Mouse (Mus musculus): ENCODE measurements at regions not wholly inside any gene's neighbourhood (a gene's known extent, or its start where the extent isn't known, plus 50 kb on each side); places are given as distances from the start of the nearest gene placed in this dataset.

GRCm38 (mm10) chr14:46646673-46647318 is 113.5 kb upstream of the Cdkn3 start:
- ATAC-seq (replicated peaks; ENCODE audit: low FRiP score, low TSS enrichment, poor library complexity, severe bottlenecking): no peak

- no peak for ATAC-seq (replicated peaks; ENCODE audit: low FRiP score, low TSS enrichment, poor library complexity, severe bottlenecking)
Observed at GRCm38 (mm10) chr14:46639116-46639826, 121.1 kb upstream of the Cdkn3 start.

- no peak for ATAC-seq (replicated peaks; ENCODE audit: low FRiP score, low TSS enrichment, poor library complexity, severe bottlenecking)
Observed at GRCm38 (mm10) chr14:46638516-46638915, 121.8 kb upstream of the Cdkn3 start.

GRCm38 (mm10) chr14:46637240-46637639 is 123.1 kb upstream of the Cdkn3 start:
- ATAC-seq (replicated peaks; ENCODE audit: low FRiP score, low TSS enrichment, poor library complexity, severe bottlenecking): no peak

- no peak for ATAC-seq (replicated peaks; ENCODE audit: low FRiP score, low TSS enrichment, poor library complexity, severe bottlenecking)
Observed at GRCm38 (mm10) chr14:46636364-46636763, 124.0 kb upstream of the Cdkn3 start.

- ATAC-seq (replicated peaks; ENCODE audit: low FRiP score, low TSS enrichment, poor library complexity, severe bottlenecking): no peak
Observed at GRCm38 (mm10) chr14:46635322-46635721, 125.0 kb upstream of the Cdkn3 start.

- ATAC-seq (replicated peaks; ENCODE audit: low FRiP score, low TSS enrichment, poor library complexity, severe bottlenecking): no peak
Observed at GRCm38 (mm10) chr14:46634656-46635244, 125.6 kb upstream of the Cdkn3 start.

GRCm38 (mm10) chr14:46634251-46634650 is 126.1 kb upstream of the Cdkn3 start:
- ATAC-seq (replicated peaks; ENCODE audit: low FRiP score, low TSS enrichment, poor library complexity, severe bottlenecking): no peak

- no peak for ATAC-seq (replicated peaks; ENCODE audit: low FRiP score, low TSS enrichment, poor library complexity, severe bottlenecking)
Observed at GRCm38 (mm10) chr14:46627690-46628089, 132.7 kb upstream of the Cdkn3 start.

GRCm38 (mm10) chr14:46625760-46626159 is 134.6 kb upstream of the Cdkn3 start:
- no peak for ATAC-seq (replicated peaks; ENCODE audit: low FRiP score, low TSS enrichment, poor library complexity, severe bottlenecking)

- no peak for ATAC-seq (replicated peaks; ENCODE audit: low FRiP score, low TSS enrichment, poor library complexity, severe bottlenecking)
Observed at GRCm38 (mm10) chr14:46623645-46624044, 136.7 kb upstream of the Cdkn3 start.

- no peak for ATAC-seq (replicated peaks; ENCODE audit: low FRiP score, low TSS enrichment, poor library complexity, severe bottlenecking)
Observed at GRCm38 (mm10) chr14:46616030-46616429, 144.3 kb upstream of the Cdkn3 start.

- no peak for ATAC-seq (replicated peaks; ENCODE audit: low FRiP score, low TSS enrichment, poor library complexity, severe bottlenecking)
Observed at GRCm38 (mm10) chr14:46614936-46615335, 145.4 kb upstream of the Cdkn3 start.

GRCm38 (mm10) chr14:46613748-46614147 is 146.6 kb upstream of the Cdkn3 start:
- ATAC-seq (replicated peaks; ENCODE audit: low FRiP score, low TSS enrichment, poor library complexity, severe bottlenecking): no peak

- ATAC-seq (replicated peaks; ENCODE audit: low FRiP score, low TSS enrichment, poor library complexity, severe bottlenecking): no peak
Observed at GRCm38 (mm10) chr14:46613211-46613610, 147.1 kb upstream of the Cdkn3 start.

GRCm38 (mm10) chr14:46612584-46612983 is 147.8 kb upstream of the Cdkn3 start:
- ATAC-seq (replicated peaks; ENCODE audit: low FRiP score, low TSS enrichment, poor library complexity, severe bottlenecking): no peak

- ATAC-seq (replicated peaks; ENCODE audit: low FRiP score, low TSS enrichment, poor library complexity, severe bottlenecking): no peak
Observed at GRCm38 (mm10) chr14:46610926-46611325, 149.4 kb upstream of the Cdkn3 start.

GRCm38 (mm10) chr14:46610226-46610855 is 150.0 kb upstream of the Cdkn3 start:
- no peak for ATAC-seq (replicated peaks; ENCODE audit: low FRiP score, low TSS enrichment, poor library complexity, severe bottlenecking)

- ATAC-seq (replicated peaks; ENCODE audit: low FRiP score, low TSS enrichment, poor library complexity, severe bottlenecking): no peak
Observed at GRCm38 (mm10) chr14:46606694-46607093, 153.6 kb upstream of the Cdkn3 start.

GRCm38 (mm10) chr14:46606037-46606436 is 154.3 kb upstream of the Cdkn3 start:
- ATAC-seq (replicated peaks; ENCODE audit: low FRiP score, low TSS enrichment, poor library complexity, severe bottlenecking): no peak
